Mouse (Mus musculus): Measurements from ENCODE around the gene C1qtnf1. TPM values are rescaled to one million over a fixed set of nuclear protein-coding genes. Genes with fewer than 3 reads are reported as not detected.

The C1qtnf1 gene
- polyA plus RNA-seq, 1 experiment: 8.4 TPM

DNA sequence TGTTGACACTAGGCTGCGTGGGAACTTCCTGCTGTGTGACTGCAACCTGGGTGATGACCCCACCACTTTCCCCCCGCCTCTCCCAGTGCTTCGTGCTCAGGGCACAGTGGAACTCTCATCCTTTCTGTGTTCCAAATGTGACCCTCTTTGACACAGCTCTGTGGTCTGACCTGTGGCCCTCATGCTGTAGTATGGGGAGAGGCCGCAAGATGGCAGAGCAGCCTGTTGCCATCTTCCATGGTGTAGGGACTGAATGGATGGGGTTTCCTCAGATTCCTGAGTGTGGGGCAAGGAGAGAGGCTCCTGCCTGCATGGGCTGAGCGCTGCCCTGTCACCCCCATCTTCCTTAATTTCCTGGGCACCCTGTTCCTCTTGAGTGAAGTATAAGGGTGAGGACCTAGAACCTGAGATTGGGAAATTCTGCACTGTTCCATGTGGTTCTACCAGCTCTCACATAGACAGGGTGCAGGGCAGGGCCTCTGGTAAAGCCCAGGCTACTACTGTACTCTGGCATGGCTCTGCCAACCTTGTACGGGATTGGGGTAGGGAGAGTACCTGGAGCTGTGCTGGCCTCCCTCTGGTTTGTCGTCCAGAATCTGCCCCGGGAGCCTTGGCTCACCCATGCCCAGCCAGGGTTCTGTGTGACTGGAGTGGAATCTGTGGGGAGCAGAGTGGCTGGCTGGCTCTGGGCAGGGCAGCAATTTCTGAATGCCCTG lies 60.3 kb downstream of the C1qtnf1 start:
- 76% methylated on average over 8 of the region's 8 CpGs for WGBS

DNA sequence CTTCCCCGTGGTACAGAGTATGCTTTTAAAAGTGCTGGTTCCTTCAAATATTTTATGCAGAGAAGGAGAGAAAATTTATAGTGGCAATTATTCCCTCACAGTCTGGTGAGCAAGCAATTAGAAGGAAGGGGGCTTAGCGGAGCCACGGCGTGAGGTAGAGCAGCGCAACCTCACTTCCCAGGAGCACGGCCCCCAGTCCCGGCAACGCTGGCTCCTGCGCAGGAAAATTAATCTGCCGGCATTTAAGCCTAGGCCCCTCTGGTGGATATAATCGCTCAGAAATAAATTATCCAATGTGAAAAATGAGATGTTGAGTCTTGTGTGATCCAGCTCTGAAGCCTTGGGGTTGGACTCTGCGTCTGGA lies 60.9 kb downstream of the C1qtnf1 start:
- 82% methylated on average over 12 of the region's 12 CpGs for WGBS
- DNase-seq (ENCODE audit: low read depth, low spot score): no peak

More for the DNA sequence above, 60.3 kb downstream of the C1qtnf1 start:
- no peak for DNase-seq (ENCODE audit: low read depth, low spot score)

- no peak for DNase-seq (ENCODE audit: low read depth, low spot score)
- 26% methylated on average over 22 of the region's 22 CpGs for WGBS
Measured at GRCm38 (mm10) chr11:118490566-118491218, 62.7 kb downstream of the C1qtnf1 start.

DNA sequence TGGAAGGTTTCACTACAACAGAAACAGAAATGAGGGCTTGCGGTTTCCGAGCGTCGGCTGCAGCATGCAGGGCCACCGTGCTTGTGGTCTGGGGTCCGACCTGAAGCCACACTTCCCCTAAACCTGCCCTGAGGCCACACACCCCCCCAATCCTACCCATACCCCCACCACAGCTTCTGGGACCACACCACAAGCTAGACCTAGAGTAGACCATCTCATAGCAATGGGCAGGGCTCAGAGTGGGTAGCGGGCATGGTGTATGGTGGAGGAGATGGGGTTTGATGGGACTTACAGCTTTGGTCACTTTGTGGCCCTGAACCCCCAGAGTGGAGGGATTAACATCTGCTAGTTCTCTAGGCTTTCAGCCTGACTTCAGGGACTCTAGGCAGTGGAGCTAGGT lies 63.2 kb downstream of the C1qtnf1 start:
- WGBS: 84% methylated on average over 7 of the region's 7 CpGs
- no peak for DNase-seq (ENCODE audit: low read depth, low spot score)

GRCm38 (mm10) chr11:118493458-118493857 lies 65.5 kb downstream of the C1qtnf1 start:
- DNase-seq (ENCODE audit: low read depth, low spot score): no peak
- 87% methylated on average over 2 of the region's 2 CpGs for WGBS

DNA sequence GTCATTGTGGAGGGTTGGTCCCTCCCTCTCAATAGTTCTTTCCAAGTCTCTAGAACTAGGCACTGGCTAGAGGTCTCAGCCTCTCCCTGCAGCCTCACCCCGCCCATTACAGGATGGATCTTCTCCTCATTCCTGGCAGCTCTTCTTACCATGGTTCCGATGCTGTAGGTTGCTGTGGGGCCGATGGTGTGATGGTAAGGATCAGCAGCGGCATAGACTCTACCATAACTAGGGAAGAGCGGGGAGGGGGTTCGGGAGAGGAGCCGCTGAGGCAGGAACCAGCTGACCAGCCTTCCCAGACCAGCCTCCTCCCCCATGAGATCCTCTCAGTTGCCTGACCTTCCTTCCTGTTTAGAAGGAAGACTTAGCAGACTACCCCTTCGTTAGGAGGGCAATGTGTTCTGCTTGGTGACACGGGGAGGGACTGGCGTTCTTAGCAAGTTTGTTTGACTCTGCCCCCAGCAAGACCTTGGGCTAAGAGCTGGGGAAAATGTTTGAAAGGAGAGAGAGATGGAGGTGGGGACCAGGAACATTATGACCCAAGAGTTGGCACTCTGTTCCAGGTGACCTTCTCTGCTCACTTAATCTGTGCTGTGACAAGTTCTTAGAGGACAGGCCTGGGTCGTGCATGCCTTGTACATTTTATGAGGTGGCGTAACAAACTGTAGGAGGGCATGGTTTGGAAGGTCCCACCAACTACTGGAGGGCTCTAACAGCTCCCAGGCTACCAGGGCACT lies 66.2 kb downstream of the C1qtnf1 start:
- no peak for DNase-seq (ENCODE audit: low read depth, low spot score)
- 69% methylated on average over 12 of the region's 12 CpGs for WGBS

DNA sequence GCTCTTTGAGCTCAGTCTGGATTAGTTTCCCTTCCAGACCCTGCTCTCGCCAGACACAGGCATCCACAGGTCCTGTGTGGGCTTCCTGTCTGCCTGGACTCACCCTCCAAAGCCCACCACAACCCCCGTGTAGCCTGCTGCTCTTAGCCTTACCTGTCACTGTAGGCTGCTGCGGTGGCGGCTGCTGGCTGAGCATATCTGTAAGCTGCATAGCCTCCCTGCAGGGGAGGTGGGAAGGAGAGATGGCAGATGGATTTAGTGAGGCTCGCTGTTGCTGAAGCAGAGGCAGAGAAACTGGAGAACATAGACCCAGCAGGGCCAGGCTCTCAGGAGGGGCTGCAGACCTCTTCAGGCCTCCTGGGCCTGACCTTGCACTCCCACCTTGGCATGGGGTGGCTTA lies 67.1 kb downstream of the C1qtnf1 start:
- DNase-seq (ENCODE audit: low read depth, low spot score): no peak
- WGBS: 62% methylated on average over 5 of the region's 5 CpGs

GRCm38 (mm10) chr11:118496066-118496689 lies 68.2 kb downstream of the C1qtnf1 start:
- 31% methylated on average over 20 of the region's 20 CpGs for WGBS
- no peak for DNase-seq (ENCODE audit: low read depth, low spot score)

Other genes with a start within 250 kb of the C1qtnf1 start
- 16.7 and 22.4 TPM in 2 replicates for gene Cyth1, start 179.6 kb upstream of the C1qtnf1 start, polyA plus RNA-seq (2012; rRNA removed)
- gene Usp36, start 138.0 kb upstream of the C1qtnf1 start, polyA plus RNA-seq (2012; rRNA removed): 10.4 and 11.2 TPM in 2 replicates
- not detected in 2 replicates for gene Cep295nl, start 85.7 kb upstream of the C1qtnf1 start, polyA plus RNA-seq (2012; rRNA removed)
- gene Timp2, start 72.5 kb upstream of the C1qtnf1 start, polyA plus RNA-seq (2012; rRNA removed): 36.6 and 37.0 TPM in 2 replicates
- 493 and 612 TPM in 2 replicates for gene Lgals3bp, start 26.1 kb upstream of the C1qtnf1 start, polyA plus RNA-seq (2012; rRNA removed)
- 121 and 144 TPM in 2 replicates for gene Cant1, start 9.1 kb upstream of the C1qtnf1 start, polyA plus RNA-seq (2012; rRNA removed)
- 27.0 and 33.1 TPM in 2 replicates for gene Engase, start 48.6 kb downstream of the C1qtnf1 start, polyA plus RNA-seq (2012; rRNA removed)